Mouse (Mus musculus) MEL (cell line): ENCODE data around the gene Fam71a.
A peak's percentile ranks its signal among the peaks of the same experiment; 100 is the strongest.

Experiments used
- CTCF ChIP-seq, 3 experiments: IDR thresholded peaks in 2 of 3; conservative IDR thresholded peaks in 1 of 3; 2 replicates each; pipeline ENCODE4 v1.5.1; 2011 to 2012; ENCODE audit warnings: low read length in 3 of 3, low read depth in 2 of 3, mild to moderate bottlenecking in 2 of 3, improper control_type of control experiment in 1 of 3, inconsistent platforms in 1 of 3, mixed read lengths in 1 of 3, moderate library complexity in 1 of 3; ENCODE audit not compliant: control insufficient read depth in 1 of 3, insufficient read depth in 1 of 3, poor library complexity in 1 of 3, severe bottlenecking in 1 of 3
- EP300 ChIP-seq, 2 experiments: IDR thresholded peaks; 2 replicates each; pipeline ENCODE4 v1.6.1; 2011; ENCODE audit warnings: improper control_type of control experiment in 2 of 2, low read length in 2 of 2, low read depth in 1 of 2, mild to moderate bottlenecking in 1 of 2
- GABPA ChIP-seq: IDR thresholded peaks from 2 replicates; pipeline ENCODE4 v1.6.1; 2012; ENCODE audit warnings: low read depth, mild to moderate bottlenecking, inconsistent platforms, low read length, improper control_type of control experiment, moderate library complexity
- MAX ChIP-seq: IDR thresholded peaks from 2 replicates; pipeline ENCODE4 v1.6.1; 2011; ENCODE audit warnings: low read length, improper control_type of control experiment
- MAZ ChIP-seq: IDR thresholded peaks from 2 replicates; pipeline ENCODE4 v1.6.1; 2012; ENCODE audit warnings: low read depth, mild to moderate bottlenecking, inconsistent platforms, low read length, improper control_type of control experiment
- MEF2A ChIP-seq: IDR thresholded peaks from 2 replicates; pipeline ENCODE4 v1.6.1; 2014; ENCODE audit warnings: low read depth, mild to moderate bottlenecking, inconsistent platforms, low read length, improper control_type of control experiment; ENCODE audit not compliant: poor library complexity, insufficient replicate concordance, severe bottlenecking; ENCODE audit errors: extremely low read depth
- MYC ChIP-seq: IDR thresholded peaks from 2 replicates; pipeline ENCODE4 v1.6.1; 2011; ENCODE audit warnings: low read depth, mild to moderate bottlenecking, low read length, improper control_type of control experiment, moderate library complexity
- POLR2A ChIP-seq, 2 experiments: IDR thresholded peaks; 2 replicates each; pipeline ENCODE4 v1.6.1; 2011 to 2012; ENCODE audit warnings: low read length in 2 of 2, mild to moderate bottlenecking in 2 of 2, control low read depth in 1 of 2, improper control_type of control experiment in 1 of 2, low read depth in 1 of 2, moderate library complexity in 1 of 2; ENCODE audit not compliant: control insufficient read depth in 1 of 2, insufficient read depth in 1 of 2, poor library complexity in 1 of 2
- RAD21 ChIP-seq: IDR thresholded peaks from 2 replicates; pipeline ENCODE4 v1.6.1; 2011; ENCODE audit warnings: mild to moderate bottlenecking, low read depth, low read length, improper control_type of control experiment
- UBTF ChIP-seq: IDR thresholded peaks from 2 replicates; pipeline ENCODE4 v1.6.1; 2012; ENCODE audit warnings: low read depth, mild to moderate bottlenecking, inconsistent platforms, low read length, improper control_type of control experiment, moderate library complexity, borderline replicate concordance; ENCODE audit not compliant: insufficient read depth
- USF1 ChIP-seq: IDR thresholded peaks from 2 replicates; pipeline ENCODE4 v1.6.1; 2014; ENCODE audit warnings: low read depth, mild to moderate bottlenecking, inconsistent platforms, low read length, improper control_type of control experiment, moderate library complexity
- ZC3H11A ChIP-seq: IDR thresholded peaks from 2 replicates; pipeline ENCODE4 v1.6.1; 2012; ENCODE audit warnings: low read depth, mild to moderate bottlenecking, inconsistent platforms, low read length, improper control_type of control experiment
- ZNF384 ChIP-seq: IDR thresholded peaks from 2 replicates; pipeline ENCODE4 v1.6.1; 2012; ENCODE audit warnings: low read depth, mild to moderate bottlenecking, inconsistent platforms, low read length, improper control_type of control experiment

DNA sequence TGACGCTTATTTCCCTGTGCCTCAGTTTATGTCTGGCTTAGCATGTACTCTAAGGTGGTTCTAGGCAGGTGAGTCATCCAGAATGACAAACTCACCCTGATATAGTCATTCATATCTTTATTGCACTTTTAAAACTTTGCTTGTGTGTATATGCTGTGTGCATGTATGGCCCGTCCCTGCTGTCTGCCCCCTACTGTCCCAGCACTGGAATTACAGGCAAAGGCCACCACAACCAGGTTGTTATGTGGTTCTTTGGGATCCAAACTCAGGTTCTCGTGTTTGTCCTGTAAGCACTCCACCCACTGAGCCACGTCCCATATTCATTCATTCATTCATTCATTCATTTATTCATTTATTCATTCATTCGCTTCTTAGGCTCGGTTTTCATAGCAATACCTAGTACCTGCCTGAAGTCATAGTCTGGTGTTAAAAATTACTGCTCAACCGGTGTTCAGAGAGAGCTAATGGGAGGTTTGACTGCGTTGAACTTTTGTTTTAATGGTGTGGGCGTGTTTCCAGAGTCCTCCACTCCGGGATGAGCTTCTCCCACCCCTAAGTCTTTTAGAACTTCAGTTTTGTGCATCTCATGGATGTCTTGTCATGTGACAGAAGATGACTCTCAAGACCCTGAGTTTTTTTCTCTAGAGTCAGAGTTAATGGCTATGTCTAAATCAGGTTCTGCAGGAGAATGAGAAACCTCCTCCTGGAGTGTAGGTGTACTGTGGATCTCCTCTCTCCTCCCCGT lies 37.8 kb upstream of the Fam71a start:
- TF ChIP-seq MAX (no peak), CTCF (IDR thresholded peaks at IDR 0.05 in 2 of 3, conservative IDR thresholded peaks at IDR 0.05 in 1 of 3; ENCODE audit: control insufficient read depth in 1 of 3, insufficient read depth in 1 of 3, low read depth in 2 of 3, low read length in 3 of 3, poor library complexity in 1 of 3, severe bottlenecking in 1 of 3) (peak; percentile 50 to 63 (median 54)), USF1 (no peak), MAZ (no peak), ZNF384 (no peak), POLR2A (IDR thresholded peaks at IDR 0.05; ENCODE audit: control insufficient read depth in 1 of 2, insufficient read depth in 1 of 2, low read depth in 1 of 2, low read length in 2 of 2, poor library complexity in 1 of 2) (no peak), GABPA (no peak), RAD21 (no peak), UBTF (no peak), MYC (no peak), ZC3H11A (no peak), MEF2A (no peak), EP300 (IDR thresholded peaks at IDR 0.05; ENCODE audit: low read depth in 1 of 2, low read length in 2 of 2) (no peak)
